Mouse (Mus musculus): ENCODE measurements around the gene Gpr83. TPM values are rescaled to one million over a fixed set of nuclear protein-coding genes. Genes with fewer than 3 reads are reported as not detected.

Gene Gpr83
- not detected in 2 replicates for polyA plus RNA-seq (2012)

- no peak for TF ChIP-seq GATA1 (IDR thresholded peaks at IDR 0.05; ENCODE audit: low read length)
These were observed at the start of gene Gpr83 for GRCm38 (mm10) chr9:14859868-14860639. Gene Gpr83, plus strand, starts transcription at chr9:14860210.

- TF ChIP-seq GATA1 (IDR thresholded peaks at IDR 0.05; ENCODE audit: low read length): no peak
These were observed 38.6 kb upstream of the Gpr83 start for GRCm38 (mm10) chr9:14821396-14821795.

DNA sequence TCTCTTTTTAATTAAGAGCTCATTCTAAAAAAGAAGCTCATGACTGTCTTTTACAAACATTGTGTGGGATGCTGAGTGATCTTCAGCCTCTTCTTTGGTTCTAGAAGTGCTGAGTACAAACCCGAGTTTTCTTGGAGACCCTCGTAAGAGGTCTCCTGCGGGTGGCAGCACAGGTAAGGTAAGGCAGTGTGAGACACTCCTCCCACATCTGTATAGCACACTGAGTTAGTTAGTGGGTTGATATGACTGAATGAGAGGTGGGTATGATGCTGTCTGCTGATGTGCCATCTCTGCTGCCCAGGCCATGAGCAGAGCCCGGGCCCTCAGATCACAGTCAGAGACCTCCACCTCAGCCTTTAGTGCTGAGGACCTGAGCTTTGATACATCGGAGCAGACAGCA is 35.2 kb upstream of the Gpr83 start:
- no peak for TF ChIP-seq GATA1 (IDR thresholded peaks at IDR 0.05; ENCODE audit: low read length)

GRCm38 (mm10) chr9:14827875-14828274 is 32.1 kb upstream of the Gpr83 start:
- TF ChIP-seq GATA1 (IDR thresholded peaks at IDR 0.05; ENCODE audit: low read length): no peak

DNA sequence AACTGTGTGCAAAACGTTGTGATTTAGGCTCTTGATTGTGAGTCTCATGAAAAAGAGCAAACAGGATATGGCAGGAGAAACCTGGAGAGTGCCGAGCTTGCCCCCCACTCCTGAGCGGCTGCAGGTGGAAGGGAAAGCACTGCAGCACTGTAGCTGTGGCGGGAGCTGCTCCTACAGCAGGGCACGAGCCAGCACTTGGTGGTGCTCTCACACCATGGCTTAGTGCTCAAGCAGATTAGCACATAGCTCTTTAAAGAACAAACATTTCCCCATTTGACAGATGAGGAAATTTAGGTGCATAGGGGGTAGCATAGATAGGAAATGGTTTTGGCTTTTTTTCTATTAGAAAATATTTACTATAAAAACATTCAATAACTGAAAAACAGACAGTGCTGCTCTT is 28.0 kb upstream of the Gpr83 start:
- no peak for TF ChIP-seq GATA1 (IDR thresholded peaks at IDR 0.05; ENCODE audit: low read length)

DNA sequence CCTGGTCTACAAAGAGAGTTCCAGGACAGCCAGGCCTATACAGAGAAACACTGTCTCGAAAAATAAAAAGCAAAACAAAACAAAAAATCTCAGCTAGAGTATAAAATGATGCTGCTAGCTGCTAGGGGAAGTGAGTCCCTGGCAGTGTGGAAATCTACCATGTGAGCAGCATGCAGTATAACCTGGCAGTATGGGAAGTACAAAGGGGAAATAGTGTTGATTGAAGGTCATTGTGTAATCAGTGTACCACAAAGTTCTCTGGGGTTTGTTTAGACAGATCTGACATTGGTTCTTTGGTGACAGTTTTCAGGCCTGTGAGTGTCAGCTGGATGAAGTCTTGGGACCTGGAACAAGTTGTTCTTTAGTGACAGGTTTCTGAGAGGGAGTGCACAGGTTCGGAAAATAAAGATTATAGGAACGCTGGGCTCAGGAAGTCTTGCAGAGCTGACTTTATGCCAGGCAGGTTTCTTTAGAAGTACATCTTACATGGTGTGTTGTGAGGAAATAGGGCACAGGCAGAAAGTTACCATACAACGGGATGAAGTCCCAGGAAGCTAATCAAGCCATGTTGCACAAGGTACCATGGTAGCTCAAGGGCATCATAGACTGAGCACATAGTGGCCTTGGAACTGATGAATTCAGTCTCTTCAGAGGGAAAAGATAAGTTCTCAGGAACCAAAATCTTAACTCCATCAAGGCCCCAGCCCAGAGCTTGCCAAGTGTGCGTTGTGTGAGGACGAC is 24.5 kb upstream of the Gpr83 start:
- no peak for TF ChIP-seq GATA1 (IDR thresholded peaks at IDR 0.05; ENCODE audit: low read length)

DNA sequence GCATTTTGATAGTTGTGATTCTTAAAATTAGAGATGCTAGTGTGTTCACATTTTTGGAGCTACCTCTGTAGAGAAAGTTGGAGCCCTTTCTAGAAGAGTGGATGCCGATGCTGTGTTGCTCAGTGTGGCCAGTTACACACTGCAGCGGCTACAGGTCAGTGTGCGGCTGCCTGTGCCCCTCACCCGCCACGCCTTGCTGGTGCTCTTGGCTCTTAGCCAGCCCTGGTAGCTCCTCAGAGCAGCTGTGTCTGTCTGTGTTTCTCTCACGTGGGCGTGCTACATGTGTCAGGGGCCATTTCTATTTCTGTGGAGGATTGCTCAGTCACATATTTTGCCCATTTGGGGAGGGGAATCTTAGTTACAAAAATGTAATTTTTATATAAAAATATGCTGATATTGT is 20.5 kb upstream of the Gpr83 start:
- no peak for TF ChIP-seq GATA1 (IDR thresholded peaks at IDR 0.05; ENCODE audit: low read length)

DNA sequence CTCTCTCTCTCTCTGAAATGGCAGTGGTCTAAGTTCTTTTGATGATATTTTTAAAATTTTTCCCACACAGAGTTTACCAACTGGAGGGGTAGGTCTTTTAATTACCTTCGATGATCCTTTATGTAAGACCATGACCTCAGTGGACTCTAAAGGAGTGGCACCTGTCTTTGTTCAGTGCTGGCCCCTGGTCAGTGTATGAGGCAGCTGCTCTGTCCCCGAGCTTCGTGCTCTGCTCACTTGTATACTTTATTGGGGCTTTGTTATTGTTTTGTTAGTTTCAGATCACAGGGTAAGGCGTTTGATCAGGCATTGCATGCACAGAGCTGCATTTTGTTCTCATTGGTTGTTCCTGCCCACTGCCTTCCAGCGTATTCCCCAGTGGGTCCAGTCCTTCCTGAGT is 20.0 kb upstream of the Gpr83 start:
- TF ChIP-seq GATA1 (IDR thresholded peaks at IDR 0.05; ENCODE audit: low read length): no peak

GRCm38 (mm10) chr9:14841878-14842761 is 17.9 kb upstream of the Gpr83 start:
- TF ChIP-seq GATA1 (IDR thresholded peaks at IDR 0.05; ENCODE audit: low read length): no peak

- no peak for TF ChIP-seq GATA1 (IDR thresholded peaks at IDR 0.05; ENCODE audit: low read length)
These were observed 16.6 kb upstream of the Gpr83 start for GRCm38 (mm10) chr9:14843311-14843857.

DNA sequence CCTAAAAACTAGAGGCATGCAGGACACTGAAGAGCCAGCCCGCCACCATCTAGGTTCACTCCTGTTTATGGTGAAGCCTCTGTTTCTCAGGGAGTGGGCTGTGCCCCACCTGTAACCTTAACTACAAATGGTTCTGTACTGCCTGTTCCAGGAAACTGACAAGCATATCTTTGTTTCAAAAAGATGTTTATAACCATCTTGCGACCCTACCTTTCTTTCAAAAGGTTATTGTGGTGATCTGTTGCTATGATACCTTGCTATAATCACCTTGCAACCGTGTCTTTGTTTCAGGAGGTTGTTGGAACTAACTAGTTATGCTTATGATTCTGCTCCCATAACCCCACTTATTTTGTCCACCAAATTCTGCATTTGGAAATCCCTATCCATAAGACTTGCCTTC is 16.1 kb upstream of the Gpr83 start:
- TF ChIP-seq GATA1 (IDR thresholded peaks at IDR 0.05; ENCODE audit: low read length): no peak

GRCm38 (mm10) chr9:14846428-14846827 is 13.6 kb upstream of the Gpr83 start:
- no peak for TF ChIP-seq GATA1 (IDR thresholded peaks at IDR 0.05; ENCODE audit: low read length)

GRCm38 (mm10) chr9:14848267-14848935 is 11.6 kb upstream of the Gpr83 start:
- TF ChIP-seq GATA1 (IDR thresholded peaks at IDR 0.05; ENCODE audit: low read length): no peak

- TF ChIP-seq GATA1 (IDR thresholded peaks at IDR 0.05; ENCODE audit: low read length): no peak
These were observed 5.4 kb upstream of the Gpr83 start for GRCm38 (mm10) chr9:14854585-14854984.
